Mouse (Mus musculus): ENCODE measurements around the gene Amotl2.

GRCm38 (mm10) chr9:102766741-102767140 is 50.3 kb downstream of the Amotl2 start:
- TF ChIP-seq POLR2A (IDR thresholded peaks at IDR 0.05; ENCODE audit: borderline replicate concordance, extremely low read depth, insufficient read depth, insufficient read length, poor library complexity, severe bottlenecking) (no peak), CTCF (IDR thresholded peaks at IDR 0.05; ENCODE audit: borderline replicate concordance, extremely low read depth, insufficient read depth, insufficient read length) (no peak)

Data from brain, embryonic 14.5 days (tissue).